Comparison of ENCODE assay signal across 26 mouse cellular contexts in genomic region chr1:190106060-190106459, GRCm38 (mm10).
DNase-seq lines count a peak whose midpoint lies in the region; ATAC-seq and TF ChIP-seq lines count a peak whose summit lies in the region.
"Had no signal": no experiment of that assay in that cellular context is flagged by ENCODE, and none has a peak within 500 bp of the region (broad histone marks: within the 10 kb centered on the region; RNA-seq: fewer than 3 reads in every experiment).

No protein-coding gene starts in this region.

- no peak for ATAC-seq in heart, embryonic 14.5 days (ENCODE audit: insufficient number of reproducible peaks, insufficient read depth, low FRiP score, low read depth)
- peak; percentile 19; the same call in 1 of the 2 replicates for ATAC-seq in limb, embryonic 14.5 days (ENCODE audit: low FRiP score, low read depth)
- ATAC-seq in liver, embryonic 14.5 days (ENCODE audit: insufficient read depth), result no peak
- ATAC-seq in midbrain, postnatal 0 days (ENCODE audit: low FRiP score), result no peak
- ATAC-seq: forebrain, postnatal 0 days; midbrain, embryonic 16.5 days had no signal

- TF ChIP-seq EP300 in liver, embryonic 14.5 days (IDR thresholded peaks at IDR 0.05; ENCODE audit: low read depth), result no peak

- TF ChIP-seq POLR2A in limb, embryonic 14.5 days (IDR thresholded peaks at IDR 0.05; ENCODE audit: borderline replicate concordance, extremely low read depth, insufficient read depth, insufficient read length), result no peak

- TF ChIP-seq CTCF in liver, embryonic 14.5 days (IDR thresholded peaks at IDR 0.05; ENCODE audit: low read depth), result no peak
- TF ChIP-seq CTCF in midbrain, postnatal 0 days (IDR thresholded peaks at IDR 0.05), result no peak

- peak overlapping the region; percentile 83 to 85 for H3K27ac ChIP-seq in heart, embryonic 14.5 days (replicated peaks in 1 of 2; ENCODE audit: control insufficient read depth in 1 of 2, insufficient read depth in 1 of 2, low read depth in 2 of 2, low read length in 2 of 2)
- H3K27ac ChIP-seq in limb, embryonic 14.5 days (replicated peaks; ENCODE audit: low read depth, low read length), result no peak overlapping the region
- no peak overlapping the region for H3K27ac ChIP-seq in limb, embryonic 10.5 days
- peak overlapping the region; percentile 38 for H3K27ac ChIP-seq in liver, embryonic 14.5 days
- H3K27ac ChIP-seq in midbrain, postnatal 0 days (ENCODE audit: low read depth, low read length), result no peak overlapping the region
- H3K27ac ChIP-seq: hindbrain, embryonic 14.5 days; kidney, embryonic 15.5 days; limb, embryonic 12.5 days; macrophage; neural tube, embryonic 15.5 days; stomach, embryonic 15.5 days had no signal

- H3K9ac ChIP-seq in heart, embryonic 14.5 days (ENCODE audit: low read length), result no peak overlapping the region
- no peak overlapping the region for H3K9ac ChIP-seq in limb, embryonic 14.5 days (ENCODE audit: low read depth, low read length, severe bottlenecking)
- no peak overlapping the region for H3K9ac ChIP-seq in liver, embryonic 14.5 days (replicated peaks)
- H3K9ac ChIP-seq in midbrain, postnatal 0 days (replicated peaks; ENCODE audit: low read length, poor library complexity, severe bottlenecking), result no peak overlapping the region
- H3K9ac ChIP-seq: forebrain, postnatal 0 days; hindbrain, embryonic 14.5 days; kidney, embryonic 15.5 days; limb, embryonic 12.5 days; neural tube, embryonic 15.5 days; stomach, embryonic 15.5 days had no signal

- intact Hi-C loops in heart, postnatal 14 days (cut with DNase I), result no loop called here

- no peaks in the 10 kb centered on the region for H3K27me3 ChIP-seq in heart, embryonic 14.5 days (ENCODE audit: control insufficient read depth, insufficient read depth, low read length)
- no peaks in the 10 kb centered on the region for H3K27me3 ChIP-seq in limb, embryonic 14.5 days (ENCODE audit: control insufficient read depth, insufficient read depth, low read length)
- H3K27me3 ChIP-seq in limb, embryonic 10.5 days (ENCODE audit: low read depth, poor library complexity, severe bottlenecking), result no peaks in the 10 kb centered on the region
- H3K27me3 ChIP-seq in liver, embryonic 14.5 days (ENCODE audit: control insufficient read depth, insufficient read depth, low read length), result no peaks in the 10 kb centered on the region
- no peaks in the 10 kb centered on the region for H3K27me3 ChIP-seq in midbrain, postnatal 0 days (ENCODE audit: insufficient read depth, low read length)
- H3K27me3 ChIP-seq: kidney, embryonic 15.5 days; limb, embryonic 12.5 days; neural tube, embryonic 15.5 days; stomach, embryonic 15.5 days had no signal

- DNase-seq in heart, postnatal 14 days, result no peak
- no peak for DNase-seq in limb, embryonic 14.5 days (ENCODE audit: low spot score)
- no peak for DNase-seq in limb, embryonic 10.5 days (ENCODE audit: low spot score)
- DNase-seq in liver, embryonic 14.5 days (ENCODE audit: low read depth in 3 of 3, low spot score in 3 of 3), result no peak
- DNase-seq in cerebellum, adult 18-20 months, result no peak
- no peak for DNase-seq in midbrain, postnatal 0 days (ENCODE audit: low spot score)
- DNase-seq: adrenal gland, adult 2 months; cerebellum, adult 11 months; cerebellum, postnatal 10 days; forebrain, postnatal 0 days; gastrocnemius, postnatal 25 days; heart, postnatal 4 days; kidney, adult 11 months; kidney, postnatal 36 days; layer of hippocampus, postnatal 36 days; right cerebral cortex, adult 18-20 months; right cerebral cortex, postnatal 4 days; thymus, postnatal 25 days had no signal

- peaks cover 6% of the 10 kb centered on the region; the same call in 1 of the 2 replicates for H3K9me3 ChIP-seq in heart, embryonic 14.5 days (ENCODE audit: control insufficient read depth, low read length)
- H3K9me3 ChIP-seq in limb, embryonic 14.5 days (ENCODE audit: control insufficient read depth, low read length), result 0 out of 2 replicates have a peak, but pooled peaks cover 4% of the 10 kb centered on the region
- H3K9me3 ChIP-seq in limb, embryonic 10.5 days (replicated peaks), result no peaks in the 10 kb centered on the region
- no peaks in the 10 kb centered on the region for H3K9me3 ChIP-seq in liver, embryonic 14.5 days (ENCODE audit: control insufficient read depth, low read length)
- H3K9me3 ChIP-seq in midbrain, postnatal 0 days (ENCODE audit: low read length), result peaks cover 10% of the 10 kb centered on the region; the same call in 1 of the 2 replicates
- H3K9me3 ChIP-seq: limb, embryonic 12.5 days; neural tube, embryonic 15.5 days; stomach, embryonic 15.5 days had no signal

- no peak overlapping the region for H3K4me2 ChIP-seq in heart, embryonic 14.5 days (ENCODE audit: low read length)
- no peak overlapping the region for H3K4me2 ChIP-seq in limb, embryonic 14.5 days (replicated peaks; ENCODE audit: low read depth, low read length, severe bottlenecking)
- no peak overlapping the region for H3K4me2 ChIP-seq in liver, embryonic 14.5 days (ENCODE audit: low read depth)
- H3K4me2 ChIP-seq in midbrain, postnatal 0 days (ENCODE audit: low read depth, low read length, poor library complexity, severe bottlenecking), result no peak overlapping the region
- H3K4me2 ChIP-seq: hindbrain, embryonic 14.5 days; kidney, embryonic 15.5 days; limb, embryonic 12.5 days; neural tube, embryonic 15.5 days had no signal

- 61% methylated on average over 5 of the region's 5 CpGs for WGBS in heart, embryonic 14.5 days
- 67% methylated on average over 5 of the region's 5 CpGs for WGBS in limb, embryonic 14.5 days
- 87% methylated on average over 5 of the region's 5 CpGs for WGBS in limb, embryonic 10.5 days
- WGBS in liver, embryonic 14.5 days (ENCODE audit: insufficient replicate concordance), result 54% methylated on average over 5 of the region's 5 CpGs
- WGBS in midbrain, postnatal 0 days, result 42% methylated on average over 5 of the region's 5 CpGs

- peaks cover 14 to 15% of the 10 kb centered on the region in 2 experiments for H3K4me1 ChIP-seq in heart, embryonic 14.5 days (ENCODE audit: control insufficient read depth in 2 of 2, insufficient read depth in 2 of 2, low read length in 2 of 2)
- no peaks in the 10 kb centered on the region for H3K4me1 ChIP-seq in limb, embryonic 14.5 days (ENCODE audit: control insufficient read depth, insufficient read depth, low read length)
- H3K4me1 ChIP-seq in limb, embryonic 10.5 days, result peaks cover 3% of the 10 kb centered on the region; the same call in 1 of the 2 replicates
- H3K4me1 ChIP-seq in liver, embryonic 14.5 days (replicated peaks; ENCODE audit: control insufficient read depth in 2 of 2, insufficient read depth in 2 of 2, low read length in 1 of 2), result peaks cover 0 to 10% of the 10 kb centered on the region in 2 experiments; a peak in 2 of 4 replicates
- H3K4me1 ChIP-seq in midbrain, postnatal 0 days (ENCODE audit: insufficient read depth, low read length), result no peaks in the 10 kb centered on the region
- H3K4me1 ChIP-seq: kidney, embryonic 15.5 days; limb, embryonic 12.5 days; neural tube, embryonic 15.5 days; stomach, embryonic 15.5 days had no signal

- no peaks in the 10 kb centered on the region for H3K36me3 ChIP-seq in heart, embryonic 14.5 days (ENCODE audit: control insufficient read depth, insufficient read depth, low read length)
- no peaks in the 10 kb centered on the region for H3K36me3 ChIP-seq in limb, embryonic 14.5 days (ENCODE audit: control insufficient read depth, insufficient read depth, low read length)
- no peaks in the 10 kb centered on the region for H3K36me3 ChIP-seq in limb, embryonic 10.5 days
- H3K36me3 ChIP-seq in liver, embryonic 14.5 days (replicated peaks; ENCODE audit: control insufficient read depth, insufficient read depth, low read depth), result no peaks in the 10 kb centered on the region
- no peaks in the 10 kb centered on the region for H3K36me3 ChIP-seq in midbrain, postnatal 0 days (ENCODE audit: insufficient read depth, low read length)
- H3K36me3 ChIP-seq: kidney, embryonic 15.5 days; limb, embryonic 12.5 days; neural tube, embryonic 15.5 days; stomach, embryonic 15.5 days had no signal

- no peak overlapping the region for H3K4me3 ChIP-seq in heart, embryonic 14.5 days (ENCODE audit: control insufficient read depth in 1 of 2, insufficient read depth in 1 of 2, low read depth in 1 of 2, low read length in 2 of 2)
- H3K4me3 ChIP-seq in limb, embryonic 14.5 days (replicated peaks; ENCODE audit: low read length), result no peak overlapping the region
- H3K4me3 ChIP-seq in limb, embryonic 10.5 days, result no peak overlapping the region
- H3K4me3 ChIP-seq in liver, embryonic 14.5 days (ENCODE audit: insufficient read depth in 1 of 2, low read depth in 2 of 2, low read length in 2 of 2), result no peak overlapping the region
- no peak overlapping the region for H3K4me3 ChIP-seq in midbrain, postnatal 0 days (ENCODE audit: low read depth, low read length)
- H3K4me3 ChIP-seq: kidney, embryonic 15.5 days; limb, embryonic 12.5 days; neural tube, embryonic 15.5 days; stomach, embryonic 15.5 days had no signal

Comparison
In these comparisons a context has a peak if more than half of its experiments do, and no peak if none do; other contexts are left out.
1. H3K27ac ChIP-seq: peak in heart, embryonic 14.5 days (2 of 2) and liver, embryonic 14.5 days (single experiment); none in limb, embryonic 14.5 days (single experiment), limb, embryonic 10.5 days (single experiment) and midbrain, postnatal 0 days (single experiment).